Mouse (Mus musculus): Measurements from ENCODE around the gene Wscd2.

DNA sequence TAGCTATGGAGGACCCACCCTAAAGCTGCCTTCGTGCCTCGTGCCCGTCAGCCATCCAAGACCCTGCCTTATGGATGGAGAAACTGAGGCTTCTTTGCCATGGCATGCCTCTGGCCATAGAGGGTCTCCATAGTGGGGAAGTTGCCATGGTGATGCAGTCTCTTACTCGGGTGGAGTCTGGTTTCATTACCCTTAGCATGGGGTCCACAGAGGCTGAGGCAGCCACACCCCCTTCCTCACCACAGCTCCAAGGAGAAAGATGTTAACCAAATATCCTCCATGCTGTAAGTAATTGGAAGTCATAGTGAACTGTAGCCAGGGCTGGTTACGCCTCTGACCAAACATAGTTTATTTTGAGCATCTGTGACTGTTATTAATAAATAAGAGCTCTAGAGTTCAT is 21.5 kb upstream of the Wscd2 start:
- no peak for TF ChIP-seq CTCF (IDR thresholded peaks at IDR 0.05; ENCODE audit: low read depth)
- TF ChIP-seq EP300 (IDR thresholded peaks at IDR 0.05; ENCODE audit: low read depth): no peak
